Mouse (Mus musculus): ENCODE data around the gene Mchr1.

DNA sequence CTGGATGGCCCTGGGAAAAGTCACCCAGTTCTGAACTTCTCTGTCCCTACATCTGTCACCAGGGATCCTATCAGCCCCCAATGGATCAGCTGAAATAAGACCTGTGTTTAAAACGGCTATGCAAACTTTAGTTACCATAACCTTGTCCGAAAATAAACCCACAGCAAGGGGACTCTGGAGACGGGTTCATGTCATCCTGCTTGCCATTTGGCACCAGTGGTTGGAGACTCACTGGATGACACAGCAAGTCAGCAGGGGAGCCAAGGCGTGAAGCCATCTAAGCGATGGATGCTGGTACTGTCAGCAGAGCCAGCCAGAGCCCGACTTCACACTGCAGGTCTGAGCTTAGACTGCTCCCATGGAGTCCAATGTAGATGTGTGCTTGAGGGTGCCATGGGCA is 13.9 kb upstream of the Mchr1 start:
- no peak for TF ChIP-seq CTCF (IDR thresholded peaks at IDR 0.05; ENCODE audit: borderline replicate concordance, insufficient read depth, low read length)
- TF ChIP-seq POLR2A (IDR thresholded peaks at IDR 0.05; ENCODE audit: low read depth, low read length), result no peak
